Mouse (Mus musculus): ENCODE results near the gene Arhgap25. TPM values are rescaled to one million over a fixed set of nuclear protein-coding genes. Genes with fewer than 3 reads are reported as not detected.
"Not testable (repeated sequence)": the region's sequence is repeated elsewhere in the genome, so short reads cannot be mapped to it uniquely, and the experiment has no call there.

Arhgap25 gene
- polyA plus RNA-seq (2012; rRNA removed) = 3.4 and 3.5 TPM in 2 replicates

DNA sequence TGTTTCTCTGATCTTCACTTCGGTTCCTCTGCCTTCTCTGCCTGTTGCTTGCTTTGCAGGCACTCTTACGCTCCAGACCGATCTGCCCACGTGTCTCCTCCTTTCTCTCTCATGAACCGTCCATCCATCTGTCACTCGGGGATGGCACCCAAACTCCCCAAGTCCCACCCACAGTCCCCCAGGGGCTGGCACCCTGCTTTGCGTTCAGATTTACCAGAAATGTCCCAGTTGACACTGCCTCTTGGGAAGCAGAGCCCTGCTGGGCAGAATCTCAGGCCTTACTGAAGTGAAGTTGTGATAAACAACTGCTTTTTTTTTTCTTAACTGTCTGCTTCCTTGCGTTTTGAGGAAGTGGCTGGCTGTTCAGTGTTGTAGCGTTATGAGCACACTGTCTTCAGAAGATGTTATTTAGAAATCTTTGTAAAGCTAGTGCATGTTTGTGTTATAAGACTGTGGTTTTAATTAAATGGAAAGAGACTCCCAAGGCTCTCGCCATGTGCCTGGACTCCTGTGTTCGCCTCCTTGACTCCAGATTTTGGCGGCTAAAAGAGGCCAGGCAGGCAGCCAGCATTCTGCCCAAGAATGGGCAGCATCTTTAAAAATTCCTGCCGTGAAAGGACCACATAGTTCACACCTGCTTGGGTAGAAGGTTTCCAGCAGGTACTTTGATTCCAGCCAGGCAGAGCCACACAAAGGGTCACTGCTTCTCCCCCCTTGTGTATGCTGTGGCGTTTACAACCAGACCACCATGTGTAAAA lies at the start of gene Arhgap25:
Gene Arhgap25, minus strand, starts transcription at position 307 of the 758 bp plus-strand sequence.
- DNase-seq (ENCODE audit: extremely low spot score in 1 of 2, low spot score in 1 of 2) = peak in 1 of 2 experiments; percentile 53

DNA sequence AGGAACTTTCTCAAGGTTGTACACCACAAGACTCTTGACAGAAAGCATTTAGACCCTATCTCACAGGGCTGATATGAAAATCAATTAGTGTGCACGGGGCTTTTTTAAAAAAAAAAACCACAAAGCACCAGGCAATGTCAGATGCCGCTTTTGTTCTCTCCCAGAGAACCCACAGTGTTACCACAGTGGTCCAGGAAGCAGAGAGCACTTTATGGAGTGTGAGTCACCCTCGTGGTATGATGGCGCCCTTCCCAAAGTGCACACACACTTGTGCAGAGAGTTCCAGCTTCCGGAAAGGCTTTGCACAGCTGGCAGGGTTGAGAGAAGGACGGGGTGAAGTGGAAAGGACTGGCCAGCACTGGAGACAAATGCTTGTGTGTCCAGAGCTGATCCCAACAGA lies 49.4 kb upstream of the Arhgap25 start:
- no peak for DNase-seq (ENCODE audit: extremely low spot score in 1 of 2, low spot score in 1 of 2)

DNA sequence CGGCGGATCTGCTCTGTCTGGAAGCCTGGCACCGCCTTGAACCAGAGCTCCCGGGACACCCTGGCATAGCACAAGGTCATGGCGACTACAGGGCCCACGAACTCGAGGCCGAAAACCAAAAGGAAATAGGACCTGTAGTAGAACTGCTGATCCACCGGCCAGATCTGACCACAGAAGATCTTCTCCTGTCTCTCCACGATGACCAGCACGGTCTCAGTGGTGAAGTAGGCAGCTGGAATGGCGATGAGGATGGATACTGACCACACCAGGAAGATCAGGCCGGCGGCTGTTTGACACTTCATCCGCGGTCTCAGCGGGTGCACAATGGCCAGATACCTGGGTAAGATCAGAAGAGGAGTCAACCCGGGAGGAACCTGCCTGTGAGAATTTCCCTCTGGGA lies 48.5 kb upstream of the Arhgap25 start:
- DNase-seq (ENCODE audit: extremely low spot score in 1 of 2, low spot score in 1 of 2) = no peak

DNA sequence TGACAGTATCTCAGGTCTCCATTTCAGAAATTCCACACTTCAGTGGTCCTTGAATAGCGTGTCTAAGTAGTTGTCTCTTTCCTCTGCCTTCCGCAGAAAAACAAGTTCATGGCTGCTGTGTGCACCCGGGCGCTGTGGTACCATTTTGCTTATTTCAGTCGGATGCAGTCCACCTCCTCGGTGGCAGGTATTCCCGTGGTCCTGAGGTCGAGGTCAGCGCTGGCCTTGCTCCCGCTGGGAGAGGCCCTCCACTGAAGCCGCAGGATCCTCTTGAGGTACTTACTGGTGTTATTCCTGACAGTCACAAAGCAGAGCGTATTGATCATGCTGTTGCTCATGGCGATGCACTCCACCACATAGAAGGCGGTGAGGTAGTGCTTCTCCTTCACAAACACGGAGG lies 48.0 kb upstream of the Arhgap25 start:
- no peak for DNase-seq (ENCODE audit: extremely low spot score in 1 of 2, low spot score in 1 of 2)

DNA sequence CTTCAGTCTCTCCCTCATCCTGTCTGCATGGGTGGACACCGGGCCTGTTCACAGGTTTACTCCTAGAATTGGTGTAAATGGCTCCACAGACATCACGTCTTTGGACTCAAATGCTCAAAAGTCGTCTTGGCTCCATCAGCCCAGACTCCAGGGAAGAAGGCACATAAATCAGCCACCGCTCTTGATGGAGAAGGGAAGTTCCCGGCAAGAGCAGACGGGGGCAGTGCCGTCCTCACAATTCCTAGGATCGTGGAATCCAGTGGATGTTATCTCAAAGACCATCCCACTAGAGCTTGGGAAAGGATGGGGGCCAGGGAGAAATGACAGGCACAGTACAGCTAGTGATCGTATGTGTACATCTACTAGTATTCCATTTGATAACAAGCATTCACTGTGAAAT lies 45.2 kb upstream of the Arhgap25 start:
- peak in 1 of 2 experiments; percentile 4 for DNase-seq (ENCODE audit: extremely low spot score in 1 of 2, low spot score in 1 of 2)

DNA sequence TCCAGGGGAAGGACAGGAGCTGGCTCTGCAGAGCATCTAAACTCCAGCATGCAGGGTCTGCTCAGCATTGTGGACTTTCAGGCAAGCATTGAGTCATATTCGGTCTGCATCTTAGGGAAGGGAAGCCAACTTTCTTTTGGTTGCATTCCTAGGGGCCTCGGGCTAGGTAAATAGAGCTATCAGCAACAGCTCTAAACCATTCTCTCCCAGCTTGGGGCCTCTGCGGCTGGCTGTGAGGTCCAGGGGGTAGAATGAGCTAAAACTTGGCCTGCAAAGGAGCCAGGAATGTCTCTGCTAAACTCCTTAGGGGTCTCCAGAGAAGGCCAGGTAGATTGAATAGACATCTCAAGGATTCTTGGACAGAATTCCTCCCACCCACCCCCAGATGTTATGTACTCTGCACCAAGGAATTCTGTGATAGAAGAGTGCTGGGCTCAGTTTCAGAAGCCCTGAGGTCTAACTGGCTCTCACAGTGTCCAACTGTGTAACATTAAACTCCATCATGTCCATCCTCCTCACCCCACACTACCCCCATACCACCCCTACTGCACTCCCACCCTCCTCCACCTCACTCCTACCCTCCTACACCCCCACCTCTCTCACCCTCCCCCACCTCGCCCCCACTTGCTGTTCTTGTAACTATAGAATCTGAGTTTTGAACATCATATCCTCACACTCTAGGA lies 43.7 kb upstream of the Arhgap25 start:
- no peak for DNase-seq (ENCODE audit: extremely low spot score in 1 of 2, low spot score in 1 of 2)

DNA sequence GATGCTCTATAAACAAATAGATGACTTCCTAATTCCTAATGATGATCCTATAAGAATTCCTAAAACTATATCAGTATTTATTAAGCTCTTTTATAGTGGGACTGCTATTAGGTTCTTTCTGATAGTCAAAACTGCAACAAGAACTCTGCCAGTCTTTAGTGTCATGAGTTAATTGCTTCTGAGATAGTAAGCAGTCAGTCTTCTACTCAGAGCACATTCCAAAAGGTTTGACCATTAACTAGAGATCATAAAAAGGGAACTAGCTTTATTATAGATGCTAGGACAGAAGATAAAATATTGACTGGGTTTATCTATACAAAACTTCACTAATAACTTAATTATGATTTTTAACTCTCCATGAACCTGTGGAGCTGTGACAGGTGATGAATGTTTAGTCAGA lies 38.8 kb upstream of the Arhgap25 start:
- DNase-seq (ENCODE audit: extremely low spot score in 1 of 2, low spot score in 1 of 2) = not testable (repeated sequence)

DNA sequence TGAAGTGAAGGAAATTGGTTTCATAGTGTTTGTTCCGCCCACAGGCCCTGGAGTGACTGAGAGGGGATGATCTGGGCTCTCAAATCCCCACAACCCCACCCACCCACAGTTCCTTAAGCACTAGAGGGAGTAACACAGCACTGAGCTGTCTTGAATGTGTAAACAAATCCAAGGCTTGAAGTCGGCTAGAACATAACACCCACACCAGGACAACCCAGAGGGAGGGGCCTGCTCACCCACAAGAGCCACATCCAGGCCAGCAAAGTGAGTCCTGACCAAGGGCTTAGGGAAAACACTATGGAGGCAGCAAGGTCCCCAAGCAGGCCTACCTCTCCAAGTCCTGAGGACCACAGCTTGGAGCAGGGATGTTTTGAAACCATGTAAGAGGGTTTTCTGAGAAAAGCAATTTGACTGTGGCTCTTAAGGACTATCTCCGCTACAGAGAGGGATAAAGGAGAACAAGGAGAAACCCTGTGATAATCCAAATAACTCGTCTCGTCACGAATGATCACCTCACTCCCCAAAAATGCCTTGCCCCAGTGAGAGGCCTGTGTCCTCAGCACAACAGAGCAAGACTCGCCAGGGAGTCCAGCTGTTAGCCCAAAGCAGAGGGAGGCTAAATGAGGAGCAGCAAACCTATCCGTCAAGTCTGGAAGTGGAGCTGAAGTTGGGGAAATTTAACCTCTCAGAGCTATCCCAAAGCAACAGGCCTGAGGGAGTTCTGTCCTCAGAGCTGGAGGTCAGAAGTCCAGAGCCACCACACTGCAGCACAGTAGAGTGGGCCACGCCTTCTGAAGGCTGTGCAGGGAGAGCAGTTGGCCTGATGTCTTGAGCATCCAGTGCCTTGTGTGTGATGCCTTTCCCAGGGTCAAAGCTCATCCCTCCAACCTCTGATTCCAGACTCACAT lies 34.9 kb upstream of the Arhgap25 start:
- no peak for DNase-seq (ENCODE audit: extremely low spot score in 1 of 2, low spot score in 1 of 2)

DNA sequence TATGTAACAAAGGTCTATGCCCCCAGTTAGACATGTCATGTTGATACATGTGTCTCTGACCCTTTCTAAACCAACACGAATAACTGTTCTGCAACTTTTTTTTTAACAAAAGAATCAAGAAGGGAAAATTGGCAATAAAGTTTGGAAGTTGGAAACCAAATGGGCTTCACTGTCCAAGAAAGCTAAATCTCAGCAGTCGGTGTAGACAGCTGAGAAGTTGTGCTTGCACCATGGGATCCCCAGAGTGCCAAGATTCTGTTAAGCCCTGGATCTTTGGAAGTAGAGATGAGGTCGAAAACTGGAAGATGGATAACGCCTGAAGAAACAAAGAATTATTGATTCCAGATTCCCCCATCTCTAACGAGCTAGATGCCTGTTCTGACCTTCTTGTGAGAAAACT lies 32.1 kb upstream of the Arhgap25 start:
- no peak for DNase-seq (ENCODE audit: extremely low spot score in 1 of 2, low spot score in 1 of 2)

DNA sequence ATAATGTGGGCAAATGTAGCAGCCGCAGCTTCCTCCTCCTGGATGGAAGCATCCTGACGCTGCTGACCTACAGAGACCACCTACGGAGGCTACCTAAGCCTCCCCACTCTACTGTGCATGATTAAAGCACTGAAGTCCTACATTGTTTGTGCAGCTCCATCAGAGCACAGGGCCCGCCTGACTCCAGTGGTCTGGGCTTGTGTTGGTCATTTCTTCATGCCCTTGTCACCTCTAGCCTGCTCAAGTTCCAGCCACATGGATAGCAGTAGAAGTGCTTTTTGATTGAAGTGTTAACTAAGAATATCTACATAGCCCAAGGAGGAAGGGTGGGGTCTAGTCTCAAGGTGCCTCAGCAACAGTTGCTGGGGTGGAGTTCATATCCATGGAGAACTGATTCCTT lies 31.3 kb upstream of the Arhgap25 start:
- no peak for DNase-seq (ENCODE audit: extremely low spot score in 1 of 2, low spot score in 1 of 2)

DNA sequence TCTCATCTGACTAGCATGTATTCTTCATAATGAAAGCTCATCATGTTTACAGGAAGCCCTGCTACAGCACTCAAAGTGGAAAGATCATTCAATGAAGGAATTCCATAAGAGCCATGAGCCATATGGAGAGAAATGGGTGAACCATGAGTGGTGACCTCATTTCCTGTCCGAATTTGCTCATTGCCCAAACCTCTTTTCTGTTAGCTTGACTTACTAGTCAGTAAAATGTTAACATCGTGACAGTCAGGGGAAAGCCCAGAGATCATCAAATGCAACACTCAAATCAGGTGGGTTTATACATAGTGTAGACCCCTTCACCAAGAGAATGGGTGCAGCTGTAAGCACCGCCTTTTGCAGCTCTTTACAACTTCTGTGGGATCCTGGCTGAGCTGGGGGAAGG lies 20.7 kb upstream of the Arhgap25 start:
- no peak for DNase-seq (ENCODE audit: extremely low spot score in 1 of 2, low spot score in 1 of 2)

DNA sequence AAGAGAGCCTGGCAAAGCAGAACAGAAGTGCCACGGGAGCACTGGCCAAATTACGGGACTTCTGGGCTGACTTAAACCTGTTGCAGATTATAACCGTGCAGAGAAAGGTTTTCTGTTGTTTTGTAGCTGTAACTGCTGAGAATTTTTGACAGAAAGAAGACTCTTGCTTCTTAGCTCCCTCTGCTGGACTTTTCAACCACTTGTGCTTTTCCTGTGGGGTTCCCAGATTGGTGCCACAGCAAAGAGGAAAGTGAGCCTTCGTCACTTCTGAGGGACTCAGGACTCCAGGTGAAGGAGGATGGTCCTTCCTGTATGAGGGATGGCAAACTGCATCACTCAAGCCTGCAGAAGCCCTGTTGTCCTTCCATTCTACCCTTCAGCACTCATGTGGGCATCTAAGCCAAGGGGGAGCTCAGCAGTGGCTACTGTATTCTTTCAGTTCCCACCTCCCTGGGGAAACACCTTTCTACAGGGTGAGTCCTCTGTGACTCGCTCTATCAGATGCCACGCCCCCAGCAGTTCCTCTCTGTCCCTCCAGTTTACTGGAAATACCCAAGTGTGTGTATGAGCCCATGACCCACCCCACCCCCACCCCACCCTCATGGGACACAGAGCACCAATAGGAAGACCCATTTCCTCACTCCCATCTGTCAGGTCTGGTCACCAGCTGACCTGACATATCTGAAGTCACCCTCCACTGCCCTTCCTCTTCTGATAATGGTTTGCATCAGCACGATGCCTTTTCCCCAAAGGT lies 19.2 kb upstream of the Arhgap25 start:
- DNase-seq (ENCODE audit: extremely low spot score in 1 of 2, low spot score in 1 of 2) = peak in 1 of 2 experiments; percentile 64

DNA sequence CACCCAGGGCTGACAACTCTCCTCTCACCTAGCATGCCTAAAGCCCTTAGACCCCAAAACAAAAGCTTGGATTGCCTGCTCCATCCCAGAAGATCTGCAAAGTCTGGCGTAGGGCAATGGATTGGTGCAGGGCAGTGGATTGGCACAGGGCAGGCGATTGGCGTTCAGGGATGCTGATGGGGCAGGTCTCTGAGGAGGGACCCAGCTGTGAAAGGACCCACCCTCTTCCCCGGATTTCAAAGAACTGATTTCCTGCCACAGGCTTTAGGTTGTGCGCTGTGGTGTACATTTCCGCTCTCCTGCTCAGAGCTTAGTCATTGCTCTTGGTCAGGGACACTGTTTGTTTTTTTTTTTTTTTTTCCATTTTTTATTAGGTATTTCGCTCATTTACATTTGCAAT lies 14.8 kb upstream of the Arhgap25 start:
- no peak for DNase-seq (ENCODE audit: extremely low spot score in 1 of 2, low spot score in 1 of 2)

DNA sequence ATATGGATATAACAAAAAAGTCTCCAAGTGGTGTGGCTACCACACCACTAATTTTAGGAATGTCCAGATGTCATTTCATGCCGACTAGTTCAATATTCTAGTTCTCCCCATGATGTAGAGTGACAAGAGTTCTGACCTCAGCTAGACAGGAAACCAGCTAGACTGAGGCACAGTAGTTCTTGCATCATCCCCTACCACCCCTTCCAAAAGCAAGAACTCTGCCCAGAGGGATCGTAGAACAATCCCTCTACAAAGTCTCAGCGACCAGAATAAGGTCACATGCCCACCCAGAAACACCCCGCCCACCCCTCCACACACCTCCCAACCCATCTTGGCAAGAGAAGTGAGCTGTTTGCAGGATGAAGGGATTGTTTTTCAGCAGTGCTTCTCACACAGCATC lies 14.4 kb upstream of the Arhgap25 start:
- DNase-seq (ENCODE audit: extremely low spot score in 1 of 2, low spot score in 1 of 2) = no peak

DNA sequence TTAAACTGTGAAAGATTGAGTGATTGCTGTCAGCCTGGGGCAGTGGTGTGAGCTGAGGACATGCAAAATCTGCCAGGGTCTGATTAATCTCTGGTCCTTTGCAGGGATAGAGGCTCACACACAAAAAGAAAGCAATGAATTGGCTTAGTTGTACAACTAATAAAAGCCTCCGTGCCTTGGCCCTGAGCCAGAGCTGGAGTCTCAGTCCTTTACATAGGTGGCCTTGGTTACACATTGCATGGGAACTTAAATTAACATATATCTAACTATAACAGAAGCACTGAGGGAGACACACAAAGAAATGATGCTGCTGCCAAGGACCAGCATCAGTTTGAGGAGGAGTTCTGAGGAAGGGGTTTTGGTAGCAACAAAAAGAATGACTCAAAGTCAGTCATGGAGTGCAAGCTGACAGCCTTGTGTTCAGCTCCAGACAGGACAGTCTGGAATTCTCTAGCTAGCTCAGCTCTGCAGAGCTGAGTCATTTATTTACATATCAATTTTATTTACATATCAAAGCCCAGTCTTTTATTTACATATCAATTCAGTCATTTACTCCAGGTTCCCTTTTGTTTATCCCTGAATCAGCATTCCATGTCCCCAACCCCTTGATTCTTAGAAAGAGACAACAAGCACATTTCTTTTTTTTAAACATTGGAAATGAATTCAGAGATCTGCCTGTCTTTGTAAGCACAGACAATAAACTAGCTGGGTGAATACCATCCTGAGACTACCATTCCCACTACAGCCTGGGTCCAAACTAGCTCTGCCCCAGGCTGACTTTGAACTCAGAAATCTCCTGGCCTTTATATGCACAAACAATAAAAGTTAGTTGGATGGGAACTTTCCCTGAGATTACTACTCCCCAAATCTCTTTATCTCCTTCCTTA lies 12.5 kb upstream of the Arhgap25 start:
- DNase-seq (ENCODE audit: extremely low spot score in 1 of 2, low spot score in 1 of 2) = no peak

DNA sequence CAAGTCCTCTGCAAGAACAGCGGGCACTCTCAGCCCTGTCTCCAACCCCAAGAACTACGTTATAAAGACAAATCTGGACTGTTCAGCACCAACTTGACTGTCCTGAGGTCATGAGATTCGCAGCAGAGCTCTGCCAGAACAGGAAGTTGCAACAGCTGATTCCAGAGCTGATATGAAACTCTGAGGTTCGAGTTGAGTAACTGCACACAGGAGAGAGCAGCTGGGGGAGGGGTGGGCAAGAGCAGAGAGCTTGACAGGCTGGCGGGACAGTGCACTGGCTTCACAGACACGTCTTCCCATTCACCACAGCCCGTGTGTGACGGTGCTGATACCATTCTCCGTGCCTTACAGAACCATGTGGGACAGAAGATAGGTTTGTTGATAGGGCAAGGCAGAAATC lies 9.0 kb upstream of the Arhgap25 start:
- DNase-seq (ENCODE audit: extremely low spot score in 1 of 2, low spot score in 1 of 2) = no peak

DNA sequence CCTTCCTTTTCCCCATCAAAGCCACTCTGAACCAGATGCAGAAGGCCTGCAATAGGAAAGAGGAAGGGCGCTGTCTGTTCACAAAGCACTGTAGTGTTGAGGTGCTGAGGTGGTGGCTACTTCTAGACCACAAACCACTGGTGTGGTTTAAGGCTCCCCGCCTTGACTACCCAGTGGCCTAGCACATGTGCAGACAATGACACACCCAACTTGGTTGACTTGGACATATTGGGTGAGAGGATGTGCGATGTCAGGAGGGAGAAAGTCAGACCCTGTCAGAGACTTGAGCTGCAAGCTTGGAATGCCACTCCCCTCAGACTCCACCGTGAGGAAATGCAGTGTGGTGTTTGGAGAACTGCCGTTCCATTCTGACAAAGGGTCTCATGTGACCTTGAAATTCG lies 8.1 kb upstream of the Arhgap25 start:
- no peak for DNase-seq (ENCODE audit: extremely low spot score in 1 of 2, low spot score in 1 of 2)

DNA sequence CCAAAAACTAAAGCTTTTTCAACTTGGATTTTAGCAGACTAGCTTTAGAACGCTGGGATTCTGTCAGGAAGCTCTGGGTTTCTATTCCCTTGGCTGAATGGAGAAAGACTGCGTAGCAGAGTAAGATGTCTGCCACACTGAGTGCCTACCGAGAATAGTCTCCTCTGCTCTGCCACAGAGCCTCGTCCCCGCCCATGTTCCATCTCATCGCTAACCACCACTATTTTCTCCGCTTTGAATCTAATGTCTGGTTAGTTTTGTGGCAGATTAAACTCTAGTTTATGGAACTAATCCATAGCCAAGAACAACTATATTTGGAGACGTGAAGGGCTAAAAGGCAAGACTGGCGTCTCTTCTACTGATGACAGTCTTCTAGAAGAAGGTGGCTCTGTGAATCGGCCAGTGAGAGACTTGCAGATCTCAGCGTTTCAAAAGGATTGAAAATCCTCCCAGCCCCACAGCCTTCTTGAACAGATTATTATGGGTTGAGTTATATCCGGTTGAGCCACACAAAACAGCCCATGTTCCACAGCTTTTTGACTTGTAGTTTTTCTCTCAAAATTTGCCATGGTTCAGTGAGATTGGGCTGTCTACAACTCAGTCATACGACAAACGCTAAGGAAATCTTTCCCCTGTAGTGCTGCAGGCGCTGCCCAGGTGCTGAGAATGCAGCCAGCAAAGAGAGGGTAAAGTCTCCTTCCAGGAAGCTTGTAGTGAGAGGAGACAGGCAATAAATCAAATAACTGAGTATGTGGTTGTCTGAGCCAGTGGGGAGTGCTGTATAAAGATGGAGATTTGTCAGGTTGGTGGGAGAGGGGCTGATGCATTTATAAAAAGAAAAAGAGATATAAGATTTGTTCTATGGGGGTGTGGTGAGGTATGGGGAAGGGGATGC lies 5.6 kb upstream of the Arhgap25 start:
- DNase-seq (ENCODE audit: extremely low spot score in 1 of 2, low spot score in 1 of 2) = no peak

DNA sequence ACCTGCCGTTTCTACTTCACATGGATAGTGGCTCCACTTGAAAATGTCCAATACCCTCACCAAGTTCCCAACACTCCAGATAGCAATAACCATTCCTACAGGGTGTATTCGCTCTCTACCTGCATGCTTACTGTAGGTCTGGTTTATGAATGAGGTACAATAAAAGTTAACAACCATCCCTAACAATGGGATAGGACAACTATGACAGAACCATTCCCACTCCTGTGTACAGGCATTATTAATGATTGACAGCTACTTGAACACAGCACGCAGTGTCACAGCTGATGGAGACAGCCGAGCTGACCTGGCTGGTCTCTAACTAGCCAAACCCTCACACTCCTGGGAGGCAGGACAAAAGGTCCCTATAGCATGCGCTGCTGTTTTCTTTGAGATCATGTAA lies 4.6 kb upstream of the Arhgap25 start:
- DNase-seq (ENCODE audit: extremely low spot score in 1 of 2, low spot score in 1 of 2) = no peak
